Mouse (Mus musculus): Measurements from ENCODE around the gene H2afy2. TPM values are rescaled to one million over a fixed set of nuclear protein-coding genes. Genes with fewer than 3 reads are reported as not detected.

The H2afy2 gene
- total and polyA plus RNA-seq, 2 experiments: 0.21 to 0.74 TPM

DNA sequence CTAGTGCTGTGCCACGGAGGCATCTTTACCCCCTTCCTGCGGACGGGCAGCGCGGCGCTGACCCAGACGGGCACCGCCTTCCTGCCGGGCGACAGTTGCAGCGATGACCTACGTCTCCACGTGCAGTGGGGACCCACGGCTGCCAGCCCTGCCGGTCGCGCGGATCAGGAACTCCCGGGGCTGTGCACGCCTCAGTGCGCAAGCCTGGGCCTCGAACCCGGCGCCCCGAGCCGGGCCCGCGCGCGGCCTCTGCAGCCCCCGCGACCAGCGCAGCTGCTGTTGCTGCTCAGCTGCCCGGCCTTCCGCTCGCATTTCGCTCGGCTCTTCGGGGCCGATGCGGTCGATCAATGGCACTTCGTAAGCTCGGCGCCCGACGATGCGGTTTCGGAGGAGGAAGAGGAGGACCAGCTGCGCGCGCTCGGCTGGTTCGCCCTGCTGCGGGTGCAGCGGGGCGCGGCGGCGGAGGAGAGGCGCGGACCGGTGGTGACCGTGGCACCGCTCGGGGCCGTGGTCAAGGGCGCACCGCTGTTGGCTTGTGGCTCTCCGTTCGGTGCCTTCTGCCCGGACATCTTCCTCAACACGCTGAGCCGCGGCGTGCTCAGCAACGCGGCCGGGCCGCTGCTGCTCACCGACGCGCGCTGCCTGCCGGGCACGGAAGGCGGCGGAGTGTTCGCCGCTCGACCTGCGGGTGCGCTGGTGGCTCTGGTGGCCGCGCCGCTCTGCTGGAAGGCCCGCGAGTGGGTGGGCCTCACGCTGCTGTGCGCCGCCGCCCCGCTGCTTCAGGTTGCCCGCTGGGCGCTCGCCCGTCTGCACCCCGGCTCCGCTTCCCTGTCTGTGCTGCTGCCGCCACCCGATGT is 88.0 kb downstream of the H2afy2 start:
- H3K27ac ChIP-seq (replicated peaks; ENCODE audit: insufficient read depth, low read depth, low read length): peak overlapping the region; percentile 86
- WGBS: under 1% methylated on average over 107 of the region's 111 CpGs

DNA sequence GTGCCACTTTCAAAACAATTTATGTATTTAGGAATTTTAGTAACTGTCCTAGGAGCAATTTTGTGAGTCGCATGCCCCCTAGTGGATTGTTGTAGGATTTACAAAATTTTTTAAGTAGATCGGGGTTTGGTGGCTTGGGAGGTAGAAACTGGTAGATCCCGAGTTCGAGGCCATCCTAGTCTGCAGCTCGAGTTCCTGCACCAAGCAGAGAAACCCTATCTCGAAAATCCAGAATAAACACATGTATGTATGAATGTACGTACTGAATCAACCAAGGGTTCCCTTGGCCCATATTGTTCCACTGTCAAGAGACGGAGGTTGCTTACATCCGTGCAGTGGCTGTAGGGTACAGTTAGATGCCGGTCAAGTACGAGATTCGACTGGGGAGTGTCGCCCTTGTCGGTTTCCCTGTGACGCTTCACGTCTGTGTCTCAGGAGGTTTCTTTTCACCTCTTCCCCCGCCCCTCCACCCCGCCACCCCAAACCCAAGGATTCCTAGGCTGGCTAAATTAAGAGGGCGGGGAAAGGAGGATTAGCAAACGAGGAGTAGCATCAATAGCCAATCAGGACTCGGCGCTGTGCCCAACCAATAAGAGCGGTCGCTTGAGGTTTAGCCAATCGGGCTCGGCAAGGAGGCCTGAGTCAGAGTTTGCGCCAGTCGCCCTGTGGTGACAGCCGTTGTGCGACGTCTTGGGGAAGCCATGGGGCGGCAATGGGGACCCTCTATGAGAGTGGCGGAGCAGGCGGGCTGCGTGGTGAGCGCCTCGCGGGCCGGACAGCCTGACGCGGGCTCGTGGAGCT is 88.9 kb downstream of the H2afy2 start, which contains the start of gene Tysnd1:
Gene Tysnd1 (plus strand): TSS at position 645 of the 801 bp plus-strand sequence.
- H3K79me2 ChIP-seq (ENCODE audit: control insufficient read depth, insufficient read depth, low read length): peaks cover 15% of the 10 kb centered on the region
- TF ChIP-seq POLR2A (IDR thresholded peaks at IDR 0.05; ENCODE audit: extremely low read depth, insufficient read depth, low read length) (peak; percentile 77), CTCF (IDR thresholded peaks at IDR 0.05; ENCODE audit: low read depth, low read length) (no peak)
- peaks cover 6% of the 10 kb centered on the region for H3K4me1 ChIP-seq (ENCODE audit: control insufficient read depth, insufficient read depth, low read length)
- H3K36me3 ChIP-seq (ENCODE audit: control insufficient read depth, insufficient read depth, low read length): peaks cover 20% of the 10 kb centered on the region
- H3K4me3 ChIP-seq (ENCODE audit: insufficient read depth, low read depth, low read length): peak within 1 kb of the TSS; percentile 88
- peak within 1 kb of the TSS; percentile 97 for H3K9ac ChIP-seq (ENCODE audit: low read depth, low read length)
- WGBS: 2% methylated on average over 42 of the region's 42 CpGs
- H3K27ac ChIP-seq (replicated peaks; ENCODE audit: insufficient read depth, low read depth, low read length): peak within 1 kb of the TSS; percentile 86
- peak; percentile 93 for DNase-seq (ENCODE audit: extremely low read depth, low read depth, low spot score)
- no peaks in the 10 kb centered on the region for H3K27me3 ChIP-seq (ENCODE audit: control insufficient read depth, insufficient read depth, low read length)

More for the DNA sequence above, 88.0 kb downstream of the H2afy2 start:
- no peak for DNase-seq (ENCODE audit: extremely low read depth, low read depth, low spot score)
- no peaks in the 10 kb centered on the region for H3K27me3 ChIP-seq (ENCODE audit: control insufficient read depth, insufficient read depth, low read length)
- peak overlapping the region; percentile 88 for H3K4me3 ChIP-seq (ENCODE audit: insufficient read depth, low read depth, low read length)
- peak overlapping the region; percentile 97 for H3K9ac ChIP-seq (ENCODE audit: low read depth, low read length)
- H3K4me1 ChIP-seq (ENCODE audit: control insufficient read depth, insufficient read depth, low read length): peaks cover 6% of the 10 kb centered on the region
- H3K79me2 ChIP-seq (ENCODE audit: control insufficient read depth, insufficient read depth, low read length): peaks cover 15% of the 10 kb centered on the region
- TF ChIP-seq POLR2A (IDR thresholded peaks at IDR 0.05; ENCODE audit: extremely low read depth, insufficient read depth, low read length) (no peak), CTCF (IDR thresholded peaks at IDR 0.05; ENCODE audit: low read depth, low read length) (no peak)
- peaks cover 14% of the 10 kb centered on the region; the same call in 1 of the 2 replicates for H3K36me3 ChIP-seq (ENCODE audit: control insufficient read depth, insufficient read depth, low read length)

DNA sequence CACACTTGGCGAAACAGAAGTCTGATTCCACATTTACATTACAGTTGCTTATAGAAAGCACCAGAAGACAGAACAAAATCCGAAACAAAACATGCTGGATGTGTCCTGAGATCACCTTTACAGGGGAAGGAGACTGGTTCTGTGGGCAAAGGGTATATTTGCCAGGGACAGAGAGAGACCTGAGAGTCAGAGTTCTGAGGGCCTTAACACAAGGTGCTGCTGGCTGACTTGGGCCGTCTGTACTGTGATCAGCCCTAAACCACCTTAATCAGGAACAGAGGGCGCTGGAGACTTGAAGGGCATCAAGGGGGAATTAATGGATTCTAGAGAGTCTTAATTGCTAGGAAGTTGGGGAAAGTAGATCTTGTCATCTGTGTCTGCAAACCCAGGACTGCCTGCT is 90.4 kb downstream of the H2afy2 start:
- 60% methylated on average over 4 of the region's 4 CpGs for WGBS
- Histone ChIP-seq H3K27ac (replicated peaks; ENCODE audit: insufficient read depth, low read depth, low read length) (no peak overlapping the region), H3K4me1 (ENCODE audit: control insufficient read depth, insufficient read depth, low read length) (peaks cover 6% of the 10 kb centered on the region), H3K79me2 (ENCODE audit: control insufficient read depth, insufficient read depth, low read length) (peaks cover 15% of the 10 kb centered on the region), H3K27me3 (ENCODE audit: control insufficient read depth, insufficient read depth, low read length) (no peaks in the 10 kb centered on the region), H3K4me3 (ENCODE audit: insufficient read depth, low read depth, low read length) (no peak overlapping the region), H3K36me3 (ENCODE audit: control insufficient read depth, insufficient read depth, low read length) (peaks cover 33% of the 10 kb centered on the region), H3K9ac (ENCODE audit: low read depth, low read length) (no peak overlapping the region)
- no peak for DNase-seq (ENCODE audit: extremely low read depth, low read depth, low spot score)
- TF ChIP-seq POLR2A (IDR thresholded peaks at IDR 0.05; ENCODE audit: extremely low read depth, insufficient read depth, low read length): no peak
- no peak for TF ChIP-seq CTCF (IDR thresholded peaks at IDR 0.05; ENCODE audit: low read depth, low read length)

DNA sequence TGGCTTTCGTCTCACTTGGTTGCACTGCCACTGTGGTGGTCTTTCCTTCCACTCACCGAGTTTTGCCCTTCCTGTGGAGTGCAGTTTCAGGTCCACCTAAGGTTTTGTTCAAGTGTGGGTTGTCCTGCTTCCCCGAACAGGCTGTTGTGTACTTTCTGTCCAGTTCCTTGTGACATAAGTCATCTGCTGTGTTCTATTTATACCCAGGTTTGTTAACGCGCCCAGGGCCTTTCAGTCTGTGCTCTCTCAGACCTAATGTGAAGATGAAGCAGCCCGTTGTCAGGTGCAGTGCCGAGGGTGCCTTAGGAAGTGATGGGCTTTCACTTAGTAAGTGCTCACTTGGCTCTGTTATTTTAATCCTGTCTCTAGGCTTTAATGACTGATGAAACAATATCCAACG is 94.5 kb downstream of the H2afy2 start:
- Histone ChIP-seq H3K36me3 (ENCODE audit: control insufficient read depth, insufficient read depth, low read length) (peaks cover 61% of the 10 kb centered on the region), H3K9ac (ENCODE audit: low read depth, low read length) (no peak overlapping the region), H3K4me1 (ENCODE audit: control insufficient read depth, insufficient read depth, low read length) (no peaks in the 10 kb centered on the region), H3K4me3 (ENCODE audit: insufficient read depth, low read depth, low read length) (no peak overlapping the region), H3K27me3 (ENCODE audit: control insufficient read depth, insufficient read depth, low read length) (no peaks in the 10 kb centered on the region), H3K27ac (replicated peaks; ENCODE audit: insufficient read depth, low read depth, low read length) (no peak overlapping the region), H3K79me2 (ENCODE audit: control insufficient read depth, insufficient read depth, low read length) (no peaks in the 10 kb centered on the region)
- no peak for DNase-seq (ENCODE audit: extremely low read depth, low read depth, low spot score)
- TF ChIP-seq POLR2A (IDR thresholded peaks at IDR 0.05; ENCODE audit: extremely low read depth, insufficient read depth, low read length): no peak
- TF ChIP-seq CTCF (IDR thresholded peaks at IDR 0.05; ENCODE audit: low read depth, low read length): no peak
- WGBS: 84% methylated on average over 8 of the region's 8 CpGs

Other genes with a start within 250 kb of the H2afy2 start
- not detected in 2 replicates for gene Npffr1, start 188.7 kb downstream of the H2afy2 start, total RNA-seq (2014; rRNA removed)
- not detected in 2 replicates for gene Npffr1, start 188.7 kb downstream of the H2afy2 start, polyA plus RNA-seq (2012; rRNA removed)
- gene Ppa1, start 135.6 kb downstream of the H2afy2 start, total RNA-seq (2014; rRNA removed): 279 and 331 TPM in 2 replicates
- 92.3 and 126 TPM in 2 replicates for gene Ppa1, start 135.6 kb downstream of the H2afy2 start, polyA plus RNA-seq (2012; rRNA removed)
- gene Sar1a, start 103.8 kb downstream of the H2afy2 start, total RNA-seq (2014; rRNA removed): 73.0 and 76.2 TPM in 2 replicates
- gene Sar1a, start 103.8 kb downstream of the H2afy2 start, polyA plus RNA-seq (2012; rRNA removed): 44.9 and 53.2 TPM in 2 replicates
- gene Tysnd1, start 88.6 kb downstream of the H2afy2 start, total RNA-seq (2014; rRNA removed): 26.8 and 31.3 TPM in 2 replicates
- gene Tysnd1, start 88.6 kb downstream of the H2afy2 start, polyA plus RNA-seq (2012; rRNA removed): 111 and 123 TPM in 2 replicates
- gene Aifm2, start 68.9 kb downstream of the H2afy2 start, total RNA-seq (2014; rRNA removed): 19.8 and 22.4 TPM in 2 replicates
- 19.3 and 23.2 TPM in 2 replicates for gene Aifm2, start 68.9 kb downstream of the H2afy2 start, polyA plus RNA-seq (2012; rRNA removed)
- 1.9 and 3.1 TPM in 2 replicates for gene Col13a1, start 195.0 kb upstream of the H2afy2 start, total RNA-seq (2014; rRNA removed)
- 0.73 and 1.2 TPM in 2 replicates for gene Col13a1, start 195.0 kb upstream of the H2afy2 start, polyA plus RNA-seq (2012; rRNA removed)

All from liver, adult 2 months (tissue).